Mouse (Mus musculus) midbrain, embryonic 11.5 days (tissue): ENCODE data around the gene Abcd3. TPM values are rescaled to one million over a fixed set of nuclear protein-coding genes. Genes with fewer than 3 reads are reported as not detected.

Experiments used
- ATAC-seq: fragments of 200-750 bp; cut with Nextera tagmentation; 2 replicates; pipeline ENCODE4 v1.8.0; 2017; ENCODE audit warnings: moderate TSS enrichment, moderate library complexity; ENCODE audit not compliant: low FRiP score
- DNase-seq: peaks from one replicate; pipeline ENCODE4 v3.0.0; 2015; ENCODE audit warnings: low spot score; ENCODE audit errors: missing footprints
- H3K27ac ChIP-seq: fragments of 300-500 bp; sonication (generic); 2 replicates; pipeline ENCODE4 v1.5.1; 2014; ENCODE audit warnings: low read depth, low read length
- H3K27me3 ChIP-seq: fragments of 300-500 bp; sonication (generic); 2 replicates; pipeline ENCODE4 v1.6.1; 2014; ENCODE audit warnings: mild to moderate bottlenecking, low read length, moderate library complexity, mixed read lengths; ENCODE audit not compliant: control insufficient read depth, insufficient read depth
- H3K36me3 ChIP-seq: fragments of 300-500 bp; sonication (generic); 2 replicates; pipeline ENCODE4 v1.6.1; 2014; ENCODE audit warnings: mild to moderate bottlenecking, low read length, moderate library complexity, mixed read lengths; ENCODE audit not compliant: control insufficient read depth, insufficient read depth
- H3K4me1 ChIP-seq: fragments of 300-500 bp; sonication (generic); 2 replicates; pipeline ENCODE4 v1.6.1; 2014; ENCODE audit warnings: low read length; ENCODE audit not compliant: control insufficient read depth, insufficient read depth
- H3K4me2 ChIP-seq: fragments of 300-500 bp; sonication (generic); 2 replicates; pipeline ENCODE4 v1.6.1; 2014; ENCODE audit warnings: mild to moderate bottlenecking, moderate library complexity
- H3K4me3 ChIP-seq: fragments of 300-500 bp; sonication (generic); 2 replicates; pipeline ENCODE4 v1.5.1; 2014; ENCODE audit warnings: low read depth, low read length
- H3K9ac ChIP-seq: fragments of 300-500 bp; sonication (generic); 2 replicates; pipeline ENCODE4 v1.6.1; 2014; ENCODE audit warnings: low read length
- H3K9me3 ChIP-seq: fragments of 300-500 bp; sonication (generic); 2 replicates; pipeline ENCODE4 v1.6.1; 2016; ENCODE audit warnings: low read length; ENCODE audit not compliant: control insufficient read depth
- WGBS: fragments of 180-500 bp; shearing (Covaris S2); extraction: QIAGEN DNeasy Blood & Tissue Kit; methylation state at CpG from one replicate; pipeline ENCODE4 v1.1.7; 2014; 5-methylcytosine and 5-hydroxymethylcytosine counted together
- polyA plus RNA-seq: library from polyadenylated mRNA; unstranded; fragments of >200 nt; fragmentation: Nextera tagmentation; extraction: Ambion mirVana; gene quantifications from 2 replicates; pipeline ENCODE4 v1.2.1, GENCODE M21; 2014

Gene Abcd3
- polyA plus RNA-seq, 1 experiment from 2014 or later: 58.7 TPM

DNA sequence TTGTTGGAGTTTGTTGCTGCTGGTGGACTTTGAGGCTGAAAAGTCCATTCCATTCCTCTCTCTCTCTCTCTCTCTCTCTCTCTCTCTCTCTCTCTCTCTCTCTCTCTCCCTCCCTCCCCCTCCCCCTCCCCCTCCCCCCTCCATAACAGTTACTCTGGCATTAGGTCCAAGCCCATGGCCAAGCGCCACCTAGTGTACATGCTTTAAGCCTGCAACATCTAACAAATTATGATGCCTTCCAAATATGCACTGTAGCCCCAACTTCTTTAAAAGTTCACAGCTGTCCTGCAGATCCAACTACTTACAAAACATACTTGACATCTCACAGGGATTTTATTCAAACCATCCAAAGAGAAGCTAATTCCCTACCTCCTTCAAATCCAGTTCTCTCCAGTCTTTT is 77.6 kb downstream of the Abcd3 start:
- WGBS: 27% methylated on average over 1 of the region's 1 CpGs
- peaks cover 4% of the 10 kb centered on the region; the same call in 1 of the 2 replicates for H3K4me1 ChIP-seq
- no peak for ATAC-seq
- H3K9me3 ChIP-seq: no peaks in the 10 kb centered on the region
- H3K27ac ChIP-seq: no peak overlapping the region
- no peak overlapping the region for H3K4me2 ChIP-seq
- no peak overlapping the region for H3K9ac ChIP-seq
- no peak overlapping the region for H3K4me3 ChIP-seq
- no peaks in the 10 kb centered on the region for H3K36me3 ChIP-seq
- no peak for DNase-seq
- H3K27me3 ChIP-seq: no peaks in the 10 kb centered on the region

GRCm38 (mm10) chr3:121736025-121736744 is 78.9 kb downstream of the Abcd3 start:
- Histone ChIP-seq H3K9ac (no peak overlapping the region), H3K9me3 (no peaks in the 10 kb centered on the region), H3K4me3 (no peak overlapping the region), H3K4me1 (peaks cover 4% of the 10 kb centered on the region; the same call in 1 of the 2 replicates), H3K27me3 (no peaks in the 10 kb centered on the region), H3K27ac (no peak overlapping the region), H3K36me3 (no peaks in the 10 kb centered on the region), H3K4me2 (no peak overlapping the region)
- DNase-seq (peak; percentile 94), ATAC-seq (peak; percentile 91)
- WGBS: 36% methylated on average over 18 of the region's 18 CpGs

DNA sequence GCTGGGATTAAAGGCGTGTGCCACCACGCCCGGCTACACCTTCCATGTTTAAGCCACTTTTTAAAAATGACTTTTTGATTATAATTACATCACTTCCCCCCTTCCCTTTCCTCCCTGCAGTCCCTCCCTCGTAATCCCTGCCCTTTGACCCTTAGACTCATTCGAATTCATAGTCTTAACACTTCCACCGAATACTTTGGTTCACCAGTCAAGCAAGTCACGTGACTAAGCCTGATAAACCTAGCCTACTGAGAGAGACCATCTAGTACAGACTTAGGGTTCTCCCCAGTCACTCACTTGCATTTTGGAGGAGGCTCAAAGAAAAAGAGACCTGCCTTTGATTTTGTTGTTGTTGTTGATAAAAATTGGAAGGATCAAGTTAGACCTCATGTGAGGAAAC is 79.6 kb downstream of the Abcd3 start:
- Histone ChIP-seq H3K9ac (no peak overlapping the region), H3K27ac (no peak overlapping the region), H3K27me3 (no peaks in the 10 kb centered on the region), H3K4me2 (no peak overlapping the region), H3K9me3 (no peaks in the 10 kb centered on the region), H3K36me3 (no peaks in the 10 kb centered on the region), H3K4me1 (peaks cover 4% of the 10 kb centered on the region; the same call in 1 of the 2 replicates), H3K4me3 (no peak overlapping the region)
- 59% methylated on average over 7 of the region's 7 CpGs for WGBS
- no peak for ATAC-seq
- DNase-seq: no peak

- ATAC-seq (no peak), DNase-seq (no peak)
- no peaks in the 10 kb centered on the region for H3K4me1 ChIP-seq
- WGBS: 79% methylated on average over 4 of the region's 4 CpGs
- peaks cover 4% of the 10 kb centered on the region; the same call in 1 of the 2 replicates for H3K27me3 ChIP-seq
- no peak overlapping the region for H3K9ac ChIP-seq
- no peak overlapping the region for H3K4me2 ChIP-seq
- no peak overlapping the region for H3K27ac ChIP-seq
- no peaks in the 10 kb centered on the region for H3K36me3 ChIP-seq
- no peak overlapping the region for H3K4me3 ChIP-seq
- H3K9me3 ChIP-seq: no peaks in the 10 kb centered on the region
These were observed 85.4 kb downstream of the Abcd3 start for GRCm38 (mm10) chr3:121729678-121730077.

GRCm38 (mm10) chr3:121725651-121726050 is 89.5 kb downstream of the Abcd3 start:
- H3K9ac ChIP-seq: no peak overlapping the region
- DNase-seq: no peak
- peaks cover 20% of the 10 kb centered on the region for H3K4me1 ChIP-seq
- no peak overlapping the region for H3K27ac ChIP-seq
- H3K9me3 ChIP-seq: no peaks in the 10 kb centered on the region
- H3K27me3 ChIP-seq: peaks cover 25% of the 10 kb centered on the region
- 81% methylated on average over 10 of the region's 10 CpGs for WGBS
- no peak overlapping the region for H3K4me3 ChIP-seq
- no peak for ATAC-seq
- no peaks in the 10 kb centered on the region for H3K36me3 ChIP-seq
- H3K4me2 ChIP-seq: no peak overlapping the region

- Histone ChIP-seq H3K36me3 (no peaks in the 10 kb centered on the region), H3K4me3 (no peak overlapping the region), H3K27ac (no peak overlapping the region), H3K4me2 (no peak overlapping the region; the same call in 1 of the 2 replicates), H3K4me1 (peaks cover 20% of the 10 kb centered on the region), H3K27me3 (peaks cover 25% of the 10 kb centered on the region), H3K9me3 (no peaks in the 10 kb centered on the region), H3K9ac (no peak overlapping the region)
- WGBS: 45% methylated on average over 12 of the region's 12 CpGs
- ATAC-seq (no peak), DNase-seq (no peak)
These were observed 90.5 kb downstream of the Abcd3 start for GRCm38 (mm10) chr3:121724553-121724952.

GRCm38 (mm10) chr3:121723968-121724524 is 91.1 kb downstream of the Abcd3 start:
- Histone ChIP-seq H3K9me3 (no peaks in the 10 kb centered on the region), H3K27me3 (peaks cover 25% of the 10 kb centered on the region), H3K36me3 (no peaks in the 10 kb centered on the region), H3K27ac (no peak overlapping the region), H3K4me3 (peak overlapping the region; percentile 62), H3K4me2 (peak overlapping the region; percentile 85), H3K9ac (peak overlapping the region; percentile 57; the same call in 1 of the 2 replicates), H3K4me1 (peaks cover 20% of the 10 kb centered on the region)
- DNase-seq (no peak), ATAC-seq (no peak)
- 8% methylated on average over 20 of the region's 20 CpGs for WGBS

DNA sequence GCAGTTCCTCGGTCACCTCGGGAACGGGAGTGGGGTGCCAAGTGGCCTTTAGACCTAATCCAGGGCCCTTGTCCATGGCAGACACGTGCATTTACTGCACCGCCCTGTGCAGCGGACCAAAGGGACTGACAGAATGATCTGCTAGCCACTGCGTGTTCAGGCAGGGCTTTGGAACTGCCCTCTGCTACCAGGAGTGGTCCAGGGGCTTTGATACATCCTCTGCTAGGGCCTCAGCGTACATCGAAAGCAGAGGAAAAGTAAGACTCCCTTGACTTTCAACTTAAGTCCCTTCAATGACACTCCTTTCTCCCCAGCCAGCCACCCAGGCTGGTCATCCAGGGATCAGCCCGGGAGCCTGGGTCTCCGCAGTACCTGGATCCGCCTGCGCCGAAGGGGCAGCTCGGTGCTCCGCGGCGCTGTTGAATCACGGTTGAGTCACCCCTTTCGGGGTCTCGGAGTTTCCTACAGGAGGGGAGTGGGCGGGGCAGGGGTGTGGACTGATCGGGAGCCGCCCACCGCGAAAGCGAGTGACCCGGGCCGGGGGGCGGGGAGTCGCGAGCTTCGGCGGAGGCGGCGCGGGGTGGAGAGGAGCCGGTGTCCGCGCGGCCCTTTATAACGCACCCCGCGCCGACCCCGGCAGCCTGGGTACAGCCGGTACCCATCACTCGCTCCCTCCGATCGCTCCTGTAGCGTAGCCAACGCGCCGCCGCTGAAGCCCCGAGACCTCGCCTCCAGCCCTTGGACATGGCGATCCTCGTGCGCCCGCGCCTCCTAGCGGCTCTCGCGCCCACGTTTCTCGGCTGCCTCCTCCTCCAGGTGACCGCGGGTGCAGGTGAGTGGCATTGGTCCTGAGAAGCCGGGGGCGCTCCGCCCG is 91.9 kb downstream of the Abcd3 start, which contains the start of gene F3:
TSS of gene F3 (plus strand) at position 567 of the 874 bp plus-strand sequence.
- peak within 1 kb of the TSS; percentile 57 for H3K9ac ChIP-seq
- peak within 1 kb of the TSS; percentile 62 for H3K4me3 ChIP-seq
- H3K27me3 ChIP-seq: peaks cover 25% of the 10 kb centered on the region
- peak; percentile 97 for DNase-seq
- whole genome bisulfite sequencing: under 1% methylated on average over 73 of the region's 73 CpGs
- peak; percentile 92 for ATAC-seq
- no peaks in the 10 kb centered on the region for H3K36me3 ChIP-seq
- H3K4me1 ChIP-seq: peaks cover 20% of the 10 kb centered on the region
- no peak within 1 kb of the TSS for H3K27ac ChIP-seq
- peak within 1 kb of the TSS; percentile 85 for H3K4me2 ChIP-seq
- no peaks in the 10 kb centered on the region for H3K9me3 ChIP-seq
